Mouse (Mus musculus) limb, embryonic 11.5 days (tissue): ENCODE results near the gene Kif13a. TPM values are rescaled to one million over a fixed set of nuclear protein-coding genes. Genes with fewer than 3 reads are reported as not detected.

Experiments used
- ATAC-seq: fragments of 200-750 bp; cut with Nextera tagmentation; 2 replicates; pipeline ENCODE4 v1.8.0; 2017; ENCODE audit warnings: low read depth; ENCODE audit not compliant: insufficient number of reproducible peaks, low FRiP score, low TSS enrichment
- DNase-seq: peaks from one replicate; pipeline ENCODE4 v3.0.0-alpha.2; 2015; ENCODE audit warnings: low spot score
- H3K27ac ChIP-seq: fragments of 300-500 bp; sonication (generic); replicated peaks from 2 replicates; pipeline ENCODE4 v1.5.1; 2014; ENCODE audit warnings: low read depth, mild to moderate bottlenecking, low read length
- H3K27me3 ChIP-seq: fragments of 300-500 bp; sonication (generic); 2 replicates; pipeline ENCODE4 v1.6.1; 2014; ENCODE audit warnings: mild to moderate bottlenecking, low read length, mixed read lengths; ENCODE audit not compliant: control insufficient read depth, insufficient read depth
- H3K36me3 ChIP-seq: fragments of 300-500 bp; sonication (generic); 2 replicates; pipeline ENCODE4 v1.6.1; 2014; ENCODE audit warnings: mild to moderate bottlenecking, low read length, moderate library complexity, mixed read lengths; ENCODE audit not compliant: control insufficient read depth, insufficient read depth
- H3K4me1 ChIP-seq: fragments of 300-500 bp; sonication (generic); 2 replicates; pipeline ENCODE4 v1.6.1; 2014; ENCODE audit warnings: low read length, mixed read lengths; ENCODE audit not compliant: control insufficient read depth, insufficient read depth
- H3K4me2 ChIP-seq: fragments of 300-500 bp; sonication (generic); 2 replicates; pipeline ENCODE4 v1.6.1; 2014; ENCODE audit warnings: low read depth, mild to moderate bottlenecking, moderate library complexity; ENCODE audit not compliant: severe bottlenecking
- H3K4me3 ChIP-seq: fragments of 300-500 bp; sonication (generic); 2 replicates; pipeline ENCODE4 v1.5.1; 2014; ENCODE audit warnings: low read depth, low read length
- H3K9ac ChIP-seq: fragments of 300-500 bp; sonication (generic); 2 replicates; pipeline ENCODE4 v1.6.1; 2014; ENCODE audit warnings: mild to moderate bottlenecking, low read length
- H3K9me3 ChIP-seq: fragments of 300-500 bp; sonication (generic); 2 replicates; pipeline ENCODE4 v1.6.1; 2016; ENCODE audit warnings: low read length; ENCODE audit not compliant: control insufficient read depth
- WGBS: fragments of 180-500 bp; shearing (Covaris S2); extraction: QIAGEN DNeasy Blood & Tissue Kit; methylation state at CpG from one replicate; pipeline ENCODE4 v1.1.7; 2014; 5-methylcytosine and 5-hydroxymethylcytosine counted together
- polyA plus RNA-seq: library from polyadenylated mRNA; unstranded; fragments of >200 nt; fragmentation: Nextera tagmentation; extraction: Ambion mirVana; gene quantifications from 2 replicates; pipeline ENCODE4 v1.2.1, GENCODE M21; 2014

Gene Kif13a
- polyA plus RNA-seq, 1 experiment from 2014 or later: 14.2 TPM

DNA sequence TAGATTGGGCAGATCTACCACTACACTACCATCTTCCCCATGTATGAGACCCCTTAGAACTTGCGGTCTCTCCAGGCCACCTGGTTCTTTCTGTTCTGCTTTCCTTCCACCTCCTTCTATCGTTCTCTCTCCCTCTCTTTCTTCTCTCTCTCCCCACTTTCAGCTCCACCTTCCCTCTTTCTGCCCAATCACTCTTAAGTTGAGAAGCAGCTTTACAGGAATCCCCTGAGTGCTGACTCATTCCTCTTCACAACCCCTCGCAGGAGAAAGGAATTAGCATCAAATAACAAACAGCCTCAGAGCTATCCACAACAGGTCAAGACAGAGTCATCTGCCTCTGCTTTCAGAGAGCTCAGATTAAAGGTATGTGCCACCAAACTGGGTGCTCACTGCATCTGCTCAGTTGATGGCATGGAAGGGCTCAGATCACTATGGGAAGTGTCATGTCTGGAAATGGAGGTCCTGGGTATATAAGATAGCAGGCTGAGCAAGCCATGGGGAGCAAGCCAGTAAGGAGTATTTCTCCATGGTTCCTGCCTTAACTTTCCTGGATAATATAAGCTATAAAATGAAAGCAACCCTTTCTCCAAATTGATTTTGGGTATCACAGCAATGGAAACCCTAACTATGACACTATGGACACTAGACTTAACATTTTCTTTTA, 213.6 kb downstream of the Kif13a start:
- ATAC-seq: no peak
- H3K27ac ChIP-seq: no peak overlapping the region
- H3K9me3 ChIP-seq: no peaks in the 10 kb centered on the region
- 64% methylated on average over 3 of the region's 3 CpGs for WGBS
- H3K4me2 ChIP-seq: no peak overlapping the region
- no peaks in the 10 kb centered on the region for H3K4me1 ChIP-seq
- H3K4me3 ChIP-seq: no peak overlapping the region
- no peak overlapping the region for H3K9ac ChIP-seq
- DNase-seq: no peak
- peaks cover 9% of the 10 kb centered on the region; the same call in 1 of the 2 replicates for H3K36me3 ChIP-seq
- H3K27me3 ChIP-seq: no peaks in the 10 kb centered on the region

DNA sequence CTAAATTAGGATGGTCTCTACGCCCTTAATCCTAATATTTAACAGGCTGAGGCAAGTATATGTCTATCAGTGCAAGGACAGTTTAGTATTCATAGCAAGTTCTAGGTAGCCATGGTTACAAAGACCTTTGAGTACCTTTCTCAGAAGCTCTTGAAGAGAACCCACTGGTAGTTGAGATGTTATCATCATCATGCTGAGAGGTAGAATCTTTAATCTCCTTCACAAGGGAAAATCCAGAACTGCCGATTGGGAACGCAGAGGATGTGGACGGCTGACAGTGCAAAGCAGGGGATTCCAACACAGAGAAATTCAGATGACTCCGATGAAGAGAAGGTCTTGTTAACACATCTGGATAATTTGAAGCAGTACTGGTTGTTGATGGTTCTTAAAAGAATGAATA, 216.2 kb downstream of the Kif13a start:
- peaks cover 14% of the 10 kb centered on the region; the same call in 1 of the 2 replicates for H3K36me3 ChIP-seq
- no peaks in the 10 kb centered on the region for H3K4me1 ChIP-seq
- H3K9me3 ChIP-seq: no peaks in the 10 kb centered on the region
- no peak overlapping the region for H3K9ac ChIP-seq
- ATAC-seq (no peak), DNase-seq (no peak)
- H3K4me3 ChIP-seq: no peak overlapping the region
- H3K27ac ChIP-seq: no peak overlapping the region
- H3K4me2 ChIP-seq: no peak overlapping the region
- H3K27me3 ChIP-seq: no peaks in the 10 kb centered on the region
- WGBS: 94% methylated on average over 5 of the region's 5 CpGs

DNA sequence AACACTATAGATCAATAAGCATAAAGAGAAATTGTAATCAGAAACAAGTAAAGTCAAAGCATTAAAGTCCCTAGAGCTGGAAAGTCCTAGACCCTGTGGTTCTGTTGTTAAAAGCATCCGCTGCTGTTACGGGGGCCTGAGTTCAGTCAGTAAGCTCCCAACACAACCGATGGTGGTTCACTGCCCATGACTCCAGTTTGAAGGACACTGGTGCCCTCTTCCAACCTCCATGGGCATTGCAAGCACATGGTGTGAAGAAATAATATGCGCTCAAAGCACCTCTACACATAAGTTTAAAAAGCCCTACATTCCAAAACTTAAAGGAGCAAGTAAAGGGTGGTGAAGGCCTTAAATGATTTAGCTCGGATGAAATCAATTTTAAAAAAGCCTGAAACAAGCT, 226.5 kb downstream of the Kif13a start:
- DNase-seq (no peak), ATAC-seq (no peak)
- Histone ChIP-seq H3K4me2 (no peak overlapping the region), H3K4me3 (no peak overlapping the region), H3K27ac (no peak overlapping the region), H3K27me3 (no peaks in the 10 kb centered on the region), H3K36me3 (no peaks in the 10 kb centered on the region), H3K9ac (no peak overlapping the region), H3K9me3 (no peaks in the 10 kb centered on the region), H3K4me1 (no peaks in the 10 kb centered on the region)
- WGBS: 90% methylated on average over 5 of the region's 5 CpGs

DNA sequence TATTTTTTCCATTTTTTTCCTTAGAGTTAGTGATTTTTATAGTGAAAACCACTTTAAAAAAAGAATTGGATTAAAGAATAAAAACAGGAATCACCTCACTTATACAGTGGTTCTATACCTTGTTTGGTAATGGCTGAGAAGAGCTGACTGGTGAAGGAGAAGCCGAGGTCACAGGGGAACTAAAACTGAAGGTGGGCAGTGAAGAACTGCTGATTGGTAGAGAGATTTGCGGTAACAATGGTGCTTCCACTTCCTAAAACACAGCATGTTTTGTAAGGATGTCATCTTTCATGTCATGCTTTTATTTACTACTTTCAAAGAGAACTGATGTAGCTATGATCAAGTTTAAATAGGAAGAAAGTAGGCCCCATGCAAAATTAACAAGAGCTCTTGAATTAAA, 228.2 kb downstream of the Kif13a start:
- no peak overlapping the region for H3K4me2 ChIP-seq
- H3K27ac ChIP-seq: no peak overlapping the region
- H3K4me3 ChIP-seq: no peak overlapping the region
- ATAC-seq (no peak), DNase-seq (no peak)
- WGBS: 96% methylated on average over 2 of the region's 2 CpGs
- no peaks in the 10 kb centered on the region for H3K9me3 ChIP-seq
- H3K9ac ChIP-seq: no peak overlapping the region
- H3K27me3 ChIP-seq: no peaks in the 10 kb centered on the region
- no peaks in the 10 kb centered on the region for H3K4me1 ChIP-seq
- peaks cover 2% of the 10 kb centered on the region; the same call in 1 of the 2 replicates for H3K36me3 ChIP-seq

DNA sequence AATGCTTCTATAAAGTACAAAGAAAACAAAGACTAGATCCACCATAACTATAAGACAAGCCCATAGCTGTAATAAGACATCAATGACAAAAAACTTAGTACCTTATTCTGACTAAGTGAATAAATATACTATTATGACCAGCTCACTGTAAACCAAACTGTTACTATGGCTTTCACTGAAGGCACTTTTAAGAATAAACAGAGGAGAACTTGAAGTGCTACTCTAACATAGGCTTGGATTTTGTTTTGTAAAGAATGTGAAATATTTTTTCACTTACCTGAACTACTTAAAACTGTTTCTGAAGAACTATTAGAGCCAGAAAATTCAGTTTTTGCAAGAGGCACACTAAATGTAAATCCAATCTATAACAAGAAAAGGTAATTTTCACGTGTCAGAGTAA, 230.3 kb downstream of the Kif13a start:
- no peak overlapping the region for H3K4me3 ChIP-seq
- H3K4me2 ChIP-seq: no peak overlapping the region
- DNase-seq (no peak), ATAC-seq (no peak)
- peaks cover 2% of the 10 kb centered on the region; the same call in 1 of the 2 replicates for H3K36me3 ChIP-seq
- no peak overlapping the region for H3K27ac ChIP-seq
- H3K4me1 ChIP-seq: no peaks in the 10 kb centered on the region
- whole genome bisulfite sequencing: 91% methylated on average over 1 of the region's 1 CpGs
- H3K9ac ChIP-seq: no peak overlapping the region
- no peaks in the 10 kb centered on the region for H3K27me3 ChIP-seq
- H3K9me3 ChIP-seq: no peaks in the 10 kb centered on the region

Other genes with a start within 250 kb of the Kif13a start
- gene Nup153, start 201.9 kb downstream of the Kif13a start, polyA plus RNA-seq: 43.4 and 46.7 TPM in 2 replicates
- gene Nhlrc1, start 85.0 kb upstream of the Kif13a start, polyA plus RNA-seq: 2.7 and 3.1 TPM in 2 replicates
- 11.5 and 12.4 TPM in 2 replicates for gene Kdm1b, start 113.6 kb upstream of the Kif13a start, polyA plus RNA-seq
- 25.8 and 28.6 TPM in 2 replicates for gene Tpmt, start 114.9 kb upstream of the Kif13a start, polyA plus RNA-seq
- gene Dek, start 176.3 kb upstream of the Kif13a start, polyA plus RNA-seq: 375 and 404 TPM in 2 replicates
- gene Rnf144b, start 192.8 kb upstream of the Kif13a start, polyA plus RNA-seq: 0.89 and 0.91 TPM in 2 replicates